Mouse (Mus musculus) heart, embryonic 13.5 days (tissue): ENCODE results near the gene Tap2. TPM values are rescaled to one million over a fixed set of nuclear protein-coding genes. Genes with fewer than 3 reads are reported as not detected.

Source experiments
- ATAC-seq: fragments of 200-750 bp; cut with Nextera tagmentation; 2 replicates; pipeline ENCODE4 v1.8.0; 2017; ENCODE audit warnings: moderate TSS enrichment; ENCODE audit not compliant: insufficient number of reproducible peaks, low FRiP score, low TSS enrichment; ENCODE audit errors: extremely low read depth
- H3K27ac ChIP-seq: fragments of 300-500 bp; sonication (generic); replicated peaks from 2 replicates; pipeline ENCODE4 v1.5.1; 2015; ENCODE audit warnings: moderate library complexity, mild to moderate bottlenecking, inconsistent platforms
- H3K27me3 ChIP-seq: fragments of 300-500 bp; sonication (generic); replicated peaks from 2 replicates; pipeline ENCODE4 v1.6.1; 2015; ENCODE audit warnings: mild to moderate bottlenecking, inconsistent platforms
- H3K36me3 ChIP-seq: fragments of 300-500 bp; sonication (generic); 2 replicates; pipeline ENCODE4 v1.6.1; 2015; ENCODE audit warnings: mild to moderate bottlenecking, inconsistent platforms
- H3K4me1 ChIP-seq: fragments of 300-500 bp; sonication (generic); 2 replicates; pipeline ENCODE4 v1.6.1; 2015; ENCODE audit warnings: inconsistent platforms
- H3K4me2 ChIP-seq: fragments of 300-500 bp; sonication (generic); 2 replicates; pipeline ENCODE4 v1.6.1; 2015; ENCODE audit warnings: inconsistent platforms, mild to moderate bottlenecking, moderate library complexity
- H3K4me3 ChIP-seq: fragments of 300-500 bp; sonication (generic); 2 replicates; pipeline ENCODE4 v1.5.1; 2015; ENCODE audit warnings: moderate library complexity, mild to moderate bottlenecking, inconsistent platforms
- H3K9ac ChIP-seq: fragments of 300-500 bp; sonication (generic); 2 replicates; pipeline ENCODE4 v1.6.1; 2015; ENCODE audit warnings: inconsistent platforms, mild to moderate bottlenecking, moderate library complexity
- H3K9me3 ChIP-seq: fragments of 300-500 bp; sonication (generic); 2 replicates; pipeline ENCODE4 v1.6.1; 2016; ENCODE audit warnings: inconsistent platforms
- WGBS: fragments of 180-500 bp; shearing (Covaris S2); methylation state at CpG from one replicate; pipeline ENCODE4 v1.1.7; 2015; ENCODE audit warnings: mixed read lengths; 5-methylcytosine and 5-hydroxymethylcytosine counted together
- polyA plus RNA-seq: library from polyadenylated mRNA; unstranded; fragments of >200 nt; fragmentation: Nextera tagmentation; extraction: Ambion mirVana; gene quantifications from 2 replicates; pipeline ENCODE4 v1.2.1, GENCODE M21; 2015

Tap2 gene
- polyA plus RNA-seq, 1 experiment from 2014 or later: 1.8 TPM

- H3K4me1 ChIP-seq: no peaks in the 10 kb centered on the region
- no peaks in the 10 kb centered on the region for H3K36me3 ChIP-seq
- H3K4me3 ChIP-seq: no peak overlapping the region
- no peak overlapping the region for H3K9ac ChIP-seq
- H3K27ac ChIP-seq: no peak overlapping the region
- ATAC-seq: no peak
- WGBS: 71% methylated on average over 5 of the region's 5 CpGs
- H3K27me3 ChIP-seq: peaks cover 33% of the 10 kb centered on the region
- no peaks in the 10 kb centered on the region for H3K9me3 ChIP-seq
- no peak overlapping the region for H3K4me2 ChIP-seq
Observed at GRCm38 (mm10) chr17:34256501-34256900, 53.2 kb downstream of the Tap2 start.

DNA sequence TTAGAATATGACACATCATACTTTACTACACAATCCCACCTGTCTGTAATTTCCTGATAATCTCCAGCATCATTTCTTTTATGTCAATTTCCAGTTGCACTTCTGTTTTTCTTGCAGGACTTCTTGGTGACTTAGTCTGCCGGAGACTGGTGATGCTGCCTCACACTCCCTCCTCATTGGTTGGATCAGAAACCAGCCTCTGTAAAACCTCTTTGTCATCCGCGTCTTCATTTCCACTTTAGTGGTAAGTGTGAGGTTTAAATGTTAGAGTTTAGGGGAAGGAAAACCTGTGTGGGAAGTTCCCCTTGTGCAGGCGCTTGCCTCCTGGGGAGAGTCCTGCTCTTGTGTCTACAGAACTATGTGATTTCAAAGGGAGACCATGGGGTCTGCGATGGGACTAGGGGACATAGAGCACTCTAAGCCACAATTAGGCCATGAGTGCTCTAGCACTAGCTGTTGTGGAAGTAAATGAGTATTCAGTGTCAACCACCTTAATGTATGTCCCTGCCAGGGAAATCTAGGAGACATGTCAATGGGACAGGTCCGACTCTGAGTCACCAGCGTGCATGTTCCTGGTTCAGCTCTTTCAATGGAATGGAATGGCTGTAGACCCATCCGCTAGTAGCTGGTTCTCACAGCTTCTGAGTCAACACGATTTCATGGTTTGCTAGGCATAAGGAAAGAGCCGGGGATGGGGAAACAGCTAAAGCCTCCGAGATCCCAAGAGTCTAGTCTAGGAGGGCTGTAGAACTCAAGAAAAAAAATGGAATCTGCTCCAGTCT is 54.5 kb downstream of the Tap2 start, which contains the start of gene H2-Ab1:
Gene H2-Ab1, plus strand, starts transcription at position 96 of the 782 bp plus-strand sequence.
- 64% methylated on average over 11 of the region's 11 CpGs for WGBS
- H3K36me3 ChIP-seq: no peaks in the 10 kb centered on the region
- H3K9me3 ChIP-seq: no peaks in the 10 kb centered on the region
- no peaks in the 10 kb centered on the region for H3K4me1 ChIP-seq
- ATAC-seq: no peak
- no peak within 1 kb of the TSS for H3K4me3 ChIP-seq
- H3K27me3 ChIP-seq: peaks cover 45% of the 10 kb centered on the region
- no peak within 1 kb of the TSS for H3K9ac ChIP-seq
- no peak within 1 kb of the TSS for H3K4me2 ChIP-seq
- no peak within 1 kb of the TSS for H3K27ac ChIP-seq

- WGBS: 59% methylated on average over 5 of the region's 5 CpGs
Observed at GRCm38 (mm10) chr17:34260551-34260950, 57.2 kb downstream of the Tap2 start.

GRCm38 (mm10) chr17:34261502-34261901 is 58.2 kb downstream of the Tap2 start:
- H3K9me3 ChIP-seq: no peaks in the 10 kb centered on the region
- ATAC-seq: peak; percentile 66; the same call in 1 of the 2 replicates
- H3K27me3 ChIP-seq: peaks cover 67% of the 10 kb centered on the region
- peaks cover 13% of the 10 kb centered on the region; the same call in 1 of the 2 replicates for H3K4me1 ChIP-seq
- H3K9ac ChIP-seq: no peak overlapping the region
- no peaks in the 10 kb centered on the region for H3K36me3 ChIP-seq
- H3K27ac ChIP-seq: no peak overlapping the region
- no peak overlapping the region for H3K4me3 ChIP-seq
- 24% methylated on average over 4 of the region's 4 CpGs for WGBS
- no peak overlapping the region for H3K4me2 ChIP-seq

More at GRCm38 (mm10) chr17:34260551-34260950, 57.2 kb downstream of the Tap2 start:
- Histone ChIP-seq H3K27me3 (peaks cover 67% of the 10 kb centered on the region), H3K36me3 (no peaks in the 10 kb centered on the region), H3K9me3 (no peaks in the 10 kb centered on the region), H3K9ac (no peak overlapping the region), H3K27ac (no peak overlapping the region), H3K4me3 (no peak overlapping the region), H3K4me1 (peaks cover 13% of the 10 kb centered on the region; the same call in 1 of the 2 replicates), H3K4me2 (no peak overlapping the region)
- ATAC-seq: no peak

GRCm38 (mm10) chr17:34263068-34263467 is 59.7 kb downstream of the Tap2 start:
- no peaks in the 10 kb centered on the region for H3K9me3 ChIP-seq
- ATAC-seq: peak; percentile 37; the same call in 1 of the 2 replicates
- 2% methylated on average over 8 of the region's 8 CpGs for WGBS
- peaks cover 69% of the 10 kb centered on the region for H3K27me3 ChIP-seq
- H3K9ac ChIP-seq: peak overlapping the region; percentile 63
- peak overlapping the region; percentile 61 for H3K4me3 ChIP-seq
- H3K4me1 ChIP-seq: peaks cover 13% of the 10 kb centered on the region; the same call in 1 of the 2 replicates
- no peaks in the 10 kb centered on the region for H3K36me3 ChIP-seq
- H3K27ac ChIP-seq: no peak overlapping the region
- peak overlapping the region; percentile 92 for H3K4me2 ChIP-seq

DNA sequence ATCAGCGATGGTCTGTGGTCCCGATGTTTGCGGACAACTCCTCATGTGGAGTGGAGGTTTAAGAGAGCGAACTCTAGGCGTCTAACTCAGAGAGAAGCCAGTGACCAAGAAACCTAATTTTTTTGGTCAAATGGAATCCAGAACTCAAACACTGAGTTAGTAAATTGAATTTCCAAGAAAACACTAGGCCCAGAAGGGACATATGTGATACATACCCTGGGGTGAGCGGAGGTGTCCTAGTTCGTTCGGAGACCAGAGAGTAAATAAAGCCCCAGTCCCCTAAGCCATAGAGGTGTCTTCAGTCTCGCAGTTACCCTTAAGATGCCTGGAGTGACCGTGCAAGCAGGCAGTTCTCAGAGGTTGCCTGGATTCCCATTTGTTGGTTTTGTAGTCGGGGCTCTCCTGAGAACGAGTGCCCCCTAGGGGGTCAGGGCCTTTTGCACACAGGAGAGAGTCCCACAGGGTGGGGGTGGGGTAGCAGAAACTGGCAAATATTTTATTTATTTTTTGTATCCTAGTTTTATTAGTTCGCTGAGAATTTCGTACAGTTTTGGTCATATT is 60.6 kb downstream of the Tap2 start:
- peaks cover 13% of the 10 kb centered on the region; the same call in 1 of the 2 replicates for H3K4me1 ChIP-seq
- H3K4me2 ChIP-seq: peak overlapping the region; percentile 92
- ATAC-seq: no peak
- no peaks in the 10 kb centered on the region for H3K9me3 ChIP-seq
- peak overlapping the region; percentile 77; the same call in 1 of the 2 replicates for H3K9ac ChIP-seq
- 5% methylated on average over 14 of the region's 14 CpGs for WGBS
- peak overlapping the region; percentile 61 for H3K4me3 ChIP-seq
- H3K36me3 ChIP-seq: no peaks in the 10 kb centered on the region
- peaks cover 61% of the 10 kb centered on the region for H3K27me3 ChIP-seq
- H3K27ac ChIP-seq: no peak overlapping the region

DNA sequence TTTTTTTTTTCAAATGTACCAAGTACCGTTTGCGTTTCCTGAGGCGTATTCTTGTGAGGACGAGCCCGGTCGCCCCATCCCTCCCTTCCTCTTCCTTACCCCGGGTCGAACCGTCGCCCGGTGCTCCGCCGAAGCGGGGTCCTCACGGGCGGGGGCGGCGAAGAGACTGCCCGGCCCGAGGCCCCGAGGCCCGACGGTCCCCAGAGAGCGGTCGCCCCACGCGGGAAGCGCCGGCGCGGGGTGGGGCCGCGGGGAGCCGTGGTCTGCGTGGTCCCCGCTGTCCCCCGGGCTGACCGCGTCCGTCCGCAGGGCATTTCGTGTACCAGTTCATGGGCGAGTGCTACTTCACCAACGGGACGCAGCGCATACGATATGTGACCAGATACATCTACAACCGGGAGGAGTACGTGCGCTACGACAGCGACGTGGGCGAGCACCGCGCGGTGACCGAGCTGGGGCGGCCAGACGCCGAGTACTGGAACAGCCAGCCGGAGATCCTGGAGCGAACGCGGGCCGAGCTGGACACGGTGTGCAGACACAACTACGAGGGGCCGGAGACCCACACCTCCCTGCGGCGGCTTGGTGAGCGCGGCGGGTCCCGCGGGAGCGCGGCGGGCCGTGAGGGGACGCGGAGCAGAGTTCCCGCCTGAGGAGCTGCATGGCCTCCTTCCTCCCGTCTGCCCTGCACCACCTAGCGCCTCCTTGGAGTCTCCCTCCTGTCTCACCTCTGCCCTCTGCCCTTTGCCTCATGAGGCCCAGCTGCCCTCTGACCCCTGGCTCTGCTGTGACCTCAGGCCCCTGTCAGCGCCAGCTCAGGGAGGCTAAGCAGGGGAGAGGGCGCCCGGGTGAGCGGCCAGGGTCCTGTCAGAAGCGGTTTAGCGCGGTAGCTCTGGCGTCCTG is 61.4 kb downstream of the Tap2 start:
- H3K4me1 ChIP-seq: peaks cover 13% of the 10 kb centered on the region; the same call in 1 of the 2 replicates
- peak overlapping the region; percentile 92 for H3K4me2 ChIP-seq
- peaks cover 54% of the 10 kb centered on the region for H3K27me3 ChIP-seq
- H3K36me3 ChIP-seq: no peaks in the 10 kb centered on the region
- peak overlapping the region; percentile 61 for H3K4me3 ChIP-seq
- no peak overlapping the region for H3K27ac ChIP-seq
- 1% methylated on average over 93 of the region's 93 CpGs for WGBS
- ATAC-seq: no peak
- H3K9me3 ChIP-seq: no peaks in the 10 kb centered on the region
- peak overlapping the region; percentile 77 for H3K9ac ChIP-seq

Other genes starting within 250 kb of the Tap2 start
- gene Vps52, start 247.7 kb upstream of the Tap2 start, polyA plus RNA-seq: 36.0 and 39.6 TPM in 2 replicates
- gene Rps18, start 247.5 kb upstream of the Tap2 start, polyA plus RNA-seq: 923 and 1,093 TPM in 2 replicates
- gene H2-K1, start 203.2 kb upstream of the Tap2 start, polyA plus RNA-seq: 23.4 and 32.0 TPM in 2 replicates
- gene Ring1, start 178.8 kb upstream of the Tap2 start, polyA plus RNA-seq: 10.4 and 14.9 TPM in 2 replicates
- 37.7 and 45.6 TPM in 2 replicates for gene H2-Ke6, start 175.5 kb upstream of the Tap2 start, polyA plus RNA-seq
- 128 and 130 TPM in 2 replicates for gene Slc39a7, start 171.8 kb upstream of the Tap2 start, polyA plus RNA-seq
- 28.5 and 32.4 TPM in 2 replicates for gene Rxrb, start 171.7 kb upstream of the Tap2 start, polyA plus RNA-seq
- gene Col11a2, start 164.1 kb upstream of the Tap2 start, polyA plus RNA-seq: 0.34 and 0.64 TPM in 2 replicates
- 0.23 TPM in 2 replicates for gene H2-Oa, start 111.2 kb upstream of the Tap2 start, polyA plus RNA-seq
- gene H2-DMa, start 84.0 kb upstream of the Tap2 start, polyA plus RNA-seq: 6.0 TPM in 2 replicates
- 69.0 and 70.0 TPM in 2 replicates for gene Brd2, start 80.9 kb upstream of the Tap2 start, polyA plus RNA-seq
- gene H2-DMb2, start 60.2 kb upstream of the Tap2 start, polyA plus RNA-seq: 0.15 and 0.20 TPM in 2 replicates
- gene H2-DMb1, start 50.5 kb upstream of the Tap2 start, polyA plus RNA-seq: 0.24 and 0.27 TPM in 2 replicates
- gene Tap1, start 16.0 kb upstream of the Tap2 start, polyA plus RNA-seq: 1.4 and 1.6 TPM in 2 replicates
- 1.7 and 2.1 TPM in 2 replicates for gene Psmb9, start 15.8 kb upstream of the Tap2 start, polyA plus RNA-seq
- 3.2 and 4.3 TPM in 2 replicates for gene Psmb8, start 5.8 kb upstream of the Tap2 start, polyA plus RNA-seq
- gene H2-Ob, start 35.4 kb downstream of the Tap2 start, polyA plus RNA-seq: not detected in 2 replicates
- 13.0 TPM in 2 replicates for gene H2-Ab1, start 54.2 kb downstream of the Tap2 start, polyA plus RNA-seq
- 0.80 and 1.4 TPM in 2 replicates for gene H2-Aa, start 84.3 kb downstream of the Tap2 start, polyA plus RNA-seq
- gene H2-Eb1, start 102.3 kb downstream of the Tap2 start, polyA plus RNA-seq: 2.4 and 3.1 TPM in 2 replicates
- not detected in 2 replicates for gene H2-Eb2, start 122.1 kb downstream of the Tap2 start, polyA plus RNA-seq
- gene Btnl2, start 151.3 kb downstream of the Tap2 start, polyA plus RNA-seq: not detected in 2 replicates
- gene Btnl1, start 173.6 kb downstream of the Tap2 start, polyA plus RNA-seq: not detected in 2 replicates
- 0.19 TPM in 1 of 2 replicates, not detected in the other for gene BC051142, start 195.3 kb downstream of the Tap2 start, polyA plus RNA-seq